Mouse (Mus musculus): Measurements from ENCODE around the gene Scgb1b30.

DNA sequence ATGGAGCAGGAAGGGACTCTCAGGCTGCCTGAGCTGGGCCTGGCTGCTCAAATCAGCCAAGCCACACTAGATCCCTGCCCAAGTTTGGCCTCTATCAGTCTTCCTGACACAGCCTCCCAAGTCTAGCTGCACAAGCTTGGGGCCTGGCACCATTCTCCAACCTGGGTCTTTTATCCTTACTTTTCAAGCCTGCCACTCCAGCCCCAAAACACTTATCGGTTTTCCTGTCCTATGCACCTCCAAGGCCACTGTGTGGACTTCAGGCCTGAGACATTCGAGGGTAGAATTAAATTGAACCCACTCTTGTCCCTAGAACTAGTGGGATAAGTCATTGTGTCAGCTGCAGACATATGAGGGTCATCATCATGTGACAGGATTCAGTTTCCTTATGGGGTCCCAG is 4.8 kb downstream of the Scgb1b30 start:
- no peak for TF ChIP-seq GATA1 (IDR thresholded peaks at IDR 0.05; ENCODE audit: low read length)
- TF ChIP-seq TAL1 (IDR thresholded peaks at IDR 0.05; ENCODE audit: low read length) = no peak

Measured in erythroblast, embryonic 14.5 days (primary cell).